Mouse (Mus musculus): ENCODE data around the gene Rcl1. TPM values are rescaled to one million over a fixed set of nuclear protein-coding genes. Genes with fewer than 3 reads are reported as not detected.

Rcl1 gene
- 53.3 and 53.9 TPM in 2 replicates for polyA plus RNA-seq (2011; ENCODE audit: insufficient read depth, insufficient read length, low read depth, missing spikeins)

DNA sequence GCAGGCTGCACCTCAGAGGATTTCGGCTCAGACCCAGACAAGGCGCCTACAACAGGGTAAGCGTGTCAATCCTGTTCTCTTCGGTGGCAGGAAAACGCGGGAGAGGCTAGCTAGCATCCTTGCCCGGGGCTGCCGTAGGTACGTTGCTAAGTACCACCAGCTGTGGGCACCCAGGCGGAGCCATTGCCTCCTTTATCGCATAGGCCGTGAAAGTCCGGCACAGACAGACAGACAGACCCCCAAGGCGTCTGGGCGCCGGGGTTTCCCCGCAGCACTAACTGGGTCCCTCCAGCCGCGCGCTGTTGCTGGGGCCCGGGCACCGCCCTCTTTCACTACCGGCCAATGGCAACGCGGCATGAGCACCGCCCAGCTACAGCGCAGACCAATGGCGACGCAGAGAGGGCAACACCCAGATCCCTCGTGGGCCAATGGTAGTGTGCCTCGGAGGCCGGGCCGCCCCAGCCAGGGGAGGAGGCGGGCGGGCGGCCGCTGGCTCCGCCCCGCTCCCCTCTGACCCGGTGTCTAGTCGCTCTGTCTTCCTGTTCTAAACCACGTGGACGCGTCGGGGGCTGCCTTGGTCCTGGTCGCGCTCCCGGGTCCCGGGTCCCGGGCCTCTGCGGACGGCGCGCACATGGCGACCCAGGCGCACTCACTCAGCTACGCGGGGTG lies at the start of gene Rcl1:
Gene Rcl1 (plus strand): TSS at position 502 of the 669 bp plus-strand sequence.
- peak within 1 kb of the TSS; percentile 75 for H3K9ac ChIP-seq (ENCODE audit: low read depth, poor library complexity, severe bottlenecking)
- H3K36me3 ChIP-seq (ENCODE audit: control insufficient read depth, insufficient read depth, low read length, poor library complexity, severe bottlenecking): peaks cover 3% of the 10 kb centered on the region; the same call in 1 of the 2 replicates
- peak within 1 kb of the TSS; percentile 94 for H3K4me3 ChIP-seq (ENCODE audit: low read depth, low read length)
- no peaks in the 10 kb centered on the region; the same call in 1 of the 2 replicates for H3K27me3 ChIP-seq (ENCODE audit: control insufficient read depth, insufficient read depth, low read length, poor library complexity, severe bottlenecking)
- TF ChIP-seq POLR2A (IDR thresholded peaks at IDR 0.05; ENCODE audit: insufficient read depth, low read length) (peak; percentile 75), EP300 (IDR thresholded peaks at IDR 0.05; ENCODE audit: insufficient read depth, low read depth, low read length) (no peak), CTCF (IDR thresholded peaks at IDR 0.05; ENCODE audit: low read depth, low read length) (no peak)
- H3K27ac ChIP-seq (ENCODE audit: insufficient read depth, low read length): no peak within 1 kb of the TSS
- H3K4me1 ChIP-seq (ENCODE audit: control insufficient read depth, insufficient read depth, low read length): peaks cover 4% of the 10 kb centered on the region
- H3K9me3 ChIP-seq (replicated peaks; ENCODE audit: control insufficient read depth, insufficient read depth, low read length, poor library complexity, severe bottlenecking): no peaks in the 10 kb centered on the region

DNA sequence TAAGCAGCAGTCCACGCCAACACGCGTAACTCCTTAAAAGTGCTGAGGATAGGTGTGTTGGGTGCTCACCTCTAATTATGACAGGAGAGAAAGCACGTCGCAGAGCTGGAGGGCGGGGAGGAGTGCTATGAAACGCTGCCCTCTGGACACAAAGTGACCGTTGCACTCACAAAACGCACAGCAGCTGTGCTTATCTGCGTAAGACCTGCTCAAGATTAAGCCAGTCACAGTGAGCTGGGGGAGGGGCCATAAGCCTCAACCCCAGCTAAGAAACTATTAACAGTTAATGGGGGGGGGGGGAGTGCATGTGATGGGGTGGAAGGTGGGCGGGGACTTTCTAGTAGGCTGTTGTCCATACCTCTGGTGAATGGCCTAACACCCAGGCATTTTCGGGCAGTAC lies 48.4 kb upstream of the Rcl1 start:
- H3K9me3 ChIP-seq (replicated peaks; ENCODE audit: control insufficient read depth, insufficient read depth, low read length, poor library complexity, severe bottlenecking): no peaks in the 10 kb centered on the region
- no peaks in the 10 kb centered on the region for H3K4me1 ChIP-seq (ENCODE audit: control insufficient read depth, insufficient read depth, low read length)
- no peak overlapping the region for H3K9ac ChIP-seq (ENCODE audit: low read depth, poor library complexity, severe bottlenecking)
- H3K27ac ChIP-seq (ENCODE audit: insufficient read depth, low read length): no peak overlapping the region
- H3K36me3 ChIP-seq (ENCODE audit: control insufficient read depth, insufficient read depth, low read length, poor library complexity, severe bottlenecking): no peaks in the 10 kb centered on the region
- no peak overlapping the region for H3K4me3 ChIP-seq (ENCODE audit: low read depth, low read length)
- TF ChIP-seq POLR2A (IDR thresholded peaks at IDR 0.05; ENCODE audit: insufficient read depth, low read length) (no peak), CTCF (IDR thresholded peaks at IDR 0.05; ENCODE audit: low read depth, low read length) (no peak), EP300 (IDR thresholded peaks at IDR 0.05; ENCODE audit: insufficient read depth, low read depth, low read length) (no peak)
- no peaks in the 10 kb centered on the region for H3K27me3 ChIP-seq (ENCODE audit: control insufficient read depth, insufficient read depth, low read length, poor library complexity, severe bottlenecking)

DNA sequence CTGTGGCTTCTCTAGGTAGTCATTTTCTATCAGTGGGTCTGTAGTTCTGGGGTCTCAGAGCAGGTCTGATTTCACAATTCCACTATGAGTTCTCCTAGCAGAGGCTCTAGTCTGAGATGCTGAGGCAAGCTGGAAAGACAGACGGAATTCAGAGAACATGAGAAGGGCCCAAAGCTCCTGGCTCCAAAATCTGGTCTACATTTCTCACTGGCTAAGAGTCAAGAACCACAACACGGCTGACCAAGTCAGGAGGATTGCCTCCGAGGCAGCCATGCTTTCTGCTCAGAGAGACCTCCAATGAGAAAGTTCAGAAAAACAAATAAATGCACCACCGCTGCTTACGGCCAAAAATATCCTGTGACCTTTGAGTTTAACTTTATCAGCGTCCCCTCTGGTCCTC lies 46.6 kb upstream of the Rcl1 start:
- Histone ChIP-seq H3K36me3 (ENCODE audit: control insufficient read depth, insufficient read depth, low read length, poor library complexity, severe bottlenecking) (no peaks in the 10 kb centered on the region), H3K27ac (ENCODE audit: insufficient read depth, low read length) (no peak overlapping the region), H3K9ac (ENCODE audit: low read depth, poor library complexity, severe bottlenecking) (no peak overlapping the region), H3K4me3 (ENCODE audit: low read depth, low read length) (no peak overlapping the region), H3K9me3 (replicated peaks; ENCODE audit: control insufficient read depth, insufficient read depth, low read length, poor library complexity, severe bottlenecking) (no peaks in the 10 kb centered on the region), H3K27me3 (ENCODE audit: control insufficient read depth, insufficient read depth, low read length, poor library complexity, severe bottlenecking) (no peaks in the 10 kb centered on the region), H3K4me1 (ENCODE audit: control insufficient read depth, insufficient read depth, low read length) (no peaks in the 10 kb centered on the region)
- TF ChIP-seq POLR2A (IDR thresholded peaks at IDR 0.05; ENCODE audit: insufficient read depth, low read length): no peak
- no peak for TF ChIP-seq EP300 (IDR thresholded peaks at IDR 0.05; ENCODE audit: insufficient read depth, low read depth, low read length)
- TF ChIP-seq CTCF (IDR thresholded peaks at IDR 0.05; ENCODE audit: low read depth, low read length): no peak

DNA sequence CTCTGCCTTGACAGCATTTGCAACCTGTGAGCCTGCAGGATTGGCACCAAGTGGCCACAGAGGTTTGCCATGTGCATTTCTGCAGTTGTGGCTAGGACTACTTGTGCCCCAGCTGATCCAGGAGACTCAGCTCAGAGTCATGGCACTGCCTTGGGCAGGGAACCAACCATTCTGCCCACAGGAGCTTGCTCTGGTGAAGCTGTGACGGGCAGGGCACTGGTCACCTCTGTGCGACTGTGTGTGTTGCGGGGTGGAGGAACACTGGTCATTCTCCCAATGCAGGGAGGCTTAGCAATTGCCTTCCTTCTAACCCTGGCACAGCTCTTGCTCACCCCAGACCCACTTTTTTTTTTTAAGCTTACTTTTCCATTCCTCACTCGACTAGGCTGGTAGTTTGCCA lies 45.7 kb upstream of the Rcl1 start:
- H3K27ac ChIP-seq (ENCODE audit: insufficient read depth, low read length): no peak overlapping the region
- no peaks in the 10 kb centered on the region for H3K36me3 ChIP-seq (ENCODE audit: control insufficient read depth, insufficient read depth, low read length, poor library complexity, severe bottlenecking)
- no peak for TF ChIP-seq POLR2A (IDR thresholded peaks at IDR 0.05; ENCODE audit: insufficient read depth, low read length)
- no peak for TF ChIP-seq CTCF (IDR thresholded peaks at IDR 0.05; ENCODE audit: low read depth, low read length)
- TF ChIP-seq EP300 (IDR thresholded peaks at IDR 0.05; ENCODE audit: insufficient read depth, low read depth, low read length): no peak

DNA sequence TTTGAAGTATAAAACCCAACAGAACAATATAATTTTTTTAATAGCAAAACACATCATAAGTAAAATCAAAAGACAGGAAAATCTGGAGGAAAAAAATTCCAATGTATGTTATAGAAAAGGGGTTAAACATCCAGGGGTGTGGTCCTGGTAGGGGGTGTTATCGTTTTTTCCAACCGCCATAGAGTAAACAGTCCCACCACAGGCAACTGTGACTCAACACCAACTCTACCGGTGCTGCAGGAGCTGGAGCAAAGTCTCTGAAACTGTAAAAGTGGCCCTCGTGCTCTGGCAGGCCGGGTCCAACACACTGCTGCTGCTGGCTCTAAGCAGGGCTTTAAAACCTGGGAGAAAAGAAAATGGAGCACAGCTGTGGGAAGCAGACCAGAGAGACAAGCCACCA lies 42.4 kb upstream of the Rcl1 start:
- Histone ChIP-seq H3K9me3 (replicated peaks; ENCODE audit: control insufficient read depth, insufficient read depth, low read length, poor library complexity, severe bottlenecking) (no peaks in the 10 kb centered on the region), H3K4me1 (ENCODE audit: control insufficient read depth, insufficient read depth, low read length) (no peaks in the 10 kb centered on the region), H3K36me3 (ENCODE audit: control insufficient read depth, insufficient read depth, low read length, poor library complexity, severe bottlenecking) (no peaks in the 10 kb centered on the region), H3K27me3 (ENCODE audit: control insufficient read depth, insufficient read depth, low read length, poor library complexity, severe bottlenecking) (no peaks in the 10 kb centered on the region), H3K4me3 (ENCODE audit: low read depth, low read length) (no peak overlapping the region), H3K27ac (ENCODE audit: insufficient read depth, low read length) (no peak overlapping the region), H3K9ac (ENCODE audit: low read depth, poor library complexity, severe bottlenecking) (no peak overlapping the region)
- no peak for TF ChIP-seq CTCF (IDR thresholded peaks at IDR 0.05; ENCODE audit: low read depth, low read length)

More for the DNA sequence above, 45.7 kb upstream of the Rcl1 start:
- Histone ChIP-seq H3K9me3 (replicated peaks; ENCODE audit: control insufficient read depth, insufficient read depth, low read length, poor library complexity, severe bottlenecking) (no peaks in the 10 kb centered on the region), H3K9ac (ENCODE audit: low read depth, poor library complexity, severe bottlenecking) (no peak overlapping the region), H3K4me1 (ENCODE audit: control insufficient read depth, insufficient read depth, low read length) (no peaks in the 10 kb centered on the region), H3K4me3 (ENCODE audit: low read depth, low read length) (no peak overlapping the region), H3K27me3 (ENCODE audit: control insufficient read depth, insufficient read depth, low read length, poor library complexity, severe bottlenecking) (no peaks in the 10 kb centered on the region)

DNA sequence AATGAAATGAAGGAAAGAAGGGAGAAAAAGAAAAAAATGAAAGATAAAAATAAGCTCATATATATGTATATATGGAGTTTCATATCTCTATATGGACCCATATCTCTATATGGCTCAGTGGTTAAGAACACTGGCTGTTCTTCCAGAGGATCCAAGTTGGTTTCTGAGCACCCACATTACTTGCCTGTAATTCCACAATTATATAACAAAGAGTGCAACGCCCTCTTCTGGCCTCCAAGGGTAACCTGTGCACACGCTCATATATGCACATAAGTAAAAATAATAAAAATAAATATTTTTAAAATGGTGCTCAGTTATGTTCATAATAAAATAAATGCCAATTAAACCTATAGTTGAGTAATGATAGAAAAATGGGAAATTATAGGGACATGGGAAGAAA lies 41.5 kb upstream of the Rcl1 start:
- Histone ChIP-seq H3K36me3 (ENCODE audit: control insufficient read depth, insufficient read depth, low read length, poor library complexity, severe bottlenecking) (no peaks in the 10 kb centered on the region), H3K27me3 (ENCODE audit: control insufficient read depth, insufficient read depth, low read length, poor library complexity, severe bottlenecking) (no peaks in the 10 kb centered on the region), H3K27ac (ENCODE audit: insufficient read depth, low read length) (no peak overlapping the region), H3K9me3 (replicated peaks; ENCODE audit: control insufficient read depth, insufficient read depth, low read length, poor library complexity, severe bottlenecking) (no peaks in the 10 kb centered on the region), H3K9ac (ENCODE audit: low read depth, poor library complexity, severe bottlenecking) (no peak overlapping the region), H3K4me1 (ENCODE audit: control insufficient read depth, insufficient read depth, low read length) (no peaks in the 10 kb centered on the region), H3K4me3 (ENCODE audit: low read depth, low read length) (no peak overlapping the region)
- TF ChIP-seq POLR2A (IDR thresholded peaks at IDR 0.05; ENCODE audit: insufficient read depth, low read length): no peak
- no peak for TF ChIP-seq CTCF (IDR thresholded peaks at IDR 0.05; ENCODE audit: low read depth, low read length)
- no peak for TF ChIP-seq EP300 (IDR thresholded peaks at IDR 0.05; ENCODE audit: insufficient read depth, low read depth, low read length)

Data from ES-Bruce4 (cell line).